Mouse (Mus musculus): ENCODE measurements around the gene Vcl.

Gene Vcl

DNA sequence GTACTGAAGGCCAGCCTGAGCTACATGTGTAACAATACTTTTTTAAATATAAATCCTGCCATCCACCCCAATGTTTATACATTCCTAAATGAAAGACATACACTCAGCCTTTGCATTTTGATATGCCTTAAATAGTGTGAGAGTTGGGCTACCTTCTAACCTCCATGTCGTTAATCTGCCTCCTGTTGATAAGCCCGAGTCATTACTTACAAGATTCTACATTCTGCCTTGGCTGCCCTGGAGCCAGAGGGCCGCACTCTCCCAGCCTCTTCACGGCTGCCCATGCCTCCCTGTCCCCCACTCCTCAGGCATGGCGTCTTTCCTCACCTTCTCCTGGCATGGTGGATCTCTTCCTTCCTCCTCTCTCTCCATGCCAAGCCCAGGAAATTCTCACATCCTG lies 67.2 kb downstream of the Vcl start:
- in situ Hi-C loops (cut with MboI; ENCODE audit: unreplicated experiment in 2 of 2): loop anchor here in 1 of 2 experiments (10.0 kb wide), 1 partner anchor 122 kb away; no protein-coding TSS in a partner anchor

GRCm38 (mm10) chr14:20997548-20997947 lies 68.3 kb downstream of the Vcl start:
- in situ Hi-C loops (cut with MboI; ENCODE audit: unreplicated experiment in 2 of 2): loop anchor here in 1 of 2 experiments (10.0 kb wide), 1 partner anchor 123 kb away; no protein-coding TSS in a partner anchor

- in situ Hi-C loops (cut with MboI; ENCODE audit: unreplicated experiment in 2 of 2): loop anchor here in 1 of 2 experiments (10.0 kb wide), 1 partner anchor 125 kb away; no protein-coding TSS in a partner anchor
Observed at GRCm38 (mm10) chr14:20999617-21000016, 70.4 kb downstream of the Vcl start.

- in situ Hi-C loops (cut with MboI; ENCODE audit: unreplicated experiment in 2 of 2): loop anchor here in 1 of 2 experiments (10.0 kb wide), 1 partner anchor 139 kb away; no protein-coding TSS in a partner anchor
Observed at GRCm38 (mm10) chr14:21013800-21014334, 84.7 kb downstream of the Vcl start.

GRCm38 (mm10) chr14:21017871-21018270 lies 88.7 kb downstream of the Vcl start:
- in situ Hi-C loops (cut with MboI; ENCODE audit: unreplicated experiment in 2 of 2): loop anchor here (5.0 to 10.0 kb wide), 2 partner anchors 143 to 216 kb away; no protein-coding TSS in a partner anchor

DNA sequence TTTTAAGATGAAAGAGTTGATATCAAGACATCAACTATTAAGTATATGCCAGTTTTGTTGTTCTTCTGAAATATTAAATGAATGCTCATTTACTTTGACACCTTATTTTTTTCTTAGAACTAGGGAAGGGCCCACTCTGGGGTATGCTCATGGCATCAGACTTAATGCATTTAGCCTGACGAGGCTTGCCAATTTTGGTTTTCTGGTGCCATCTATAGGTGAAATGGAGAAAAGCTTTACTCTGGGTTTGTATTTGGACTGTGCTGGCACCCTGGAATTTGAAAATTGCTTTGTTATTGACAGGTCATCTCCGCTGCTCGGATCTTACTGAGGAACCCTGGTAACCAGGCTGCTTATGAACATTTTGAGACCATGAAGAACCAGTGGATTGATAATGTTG lies 89.8 kb downstream of the Vcl start:
- in situ Hi-C loops (cut with MboI; ENCODE audit: unreplicated experiment in 2 of 2): loop anchor here (5.0 to 10.0 kb wide), 2 partner anchors 144 to 217 kb away; no protein-coding TSS in a partner anchor

DNA sequence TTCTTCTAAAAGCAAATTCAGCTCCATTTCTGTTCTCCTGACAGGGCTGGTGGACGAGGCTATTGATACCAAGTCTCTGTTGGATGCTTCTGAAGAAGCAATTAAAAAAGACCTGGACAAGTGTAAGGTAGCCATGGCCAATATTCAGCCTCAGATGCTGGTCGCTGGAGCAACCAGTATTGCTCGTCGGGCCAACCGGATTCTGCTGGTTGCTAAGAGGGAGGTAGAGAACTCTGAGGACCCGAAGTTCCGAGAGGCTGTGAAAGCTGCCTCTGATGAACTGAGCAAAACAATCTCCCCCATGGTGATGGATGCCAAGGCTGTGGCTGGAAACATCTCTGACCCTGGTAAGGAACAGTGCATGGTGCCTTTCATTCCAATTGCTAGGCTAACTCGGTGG lies 91.2 kb downstream of the Vcl start:
- in situ Hi-C loops (cut with MboI; ENCODE audit: unreplicated experiment in 2 of 2): loop anchor here in 1 of 2 experiments (5.0 kb wide), 1 partner anchor 218 kb away; no protein-coding TSS in a partner anchor

DNA sequence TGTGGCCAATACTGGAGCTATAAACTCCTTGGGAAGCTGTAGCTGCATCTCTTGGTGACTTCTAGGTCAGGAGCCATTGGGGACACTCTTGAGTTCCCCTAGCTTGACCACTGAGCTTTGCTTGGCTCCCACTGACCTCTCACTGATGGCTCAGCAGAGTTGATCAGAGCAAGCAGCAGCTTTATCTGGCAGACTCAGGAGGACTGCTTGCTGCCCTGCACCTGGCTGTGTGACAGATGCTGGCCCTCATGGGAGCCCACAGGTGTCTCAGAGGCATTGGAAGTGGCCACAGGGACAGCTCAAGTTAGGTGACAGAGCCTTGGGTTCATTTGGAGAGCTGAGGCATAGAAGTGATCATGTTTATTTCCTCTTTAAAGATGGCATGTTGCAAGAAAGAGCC lies 98.3 kb downstream of the Vcl start:
- in situ Hi-C loops (cut with MboI; ENCODE audit: unreplicated experiment in 2 of 2): no loop called here

GRCm38 (mm10) chr14:21029025-21029659 lies 99.9 kb downstream of the Vcl start:
- in situ Hi-C loops (cut with MboI; ENCODE audit: unreplicated experiment in 2 of 2): no loop called here

GRCm38 (mm10) chr14:21031783-21032511 lies 102.7 kb downstream of the Vcl start:
- in situ Hi-C loops (cut with MboI; ENCODE audit: unreplicated experiment in 2 of 2): no loop called here

GRCm38 (mm10) chr14:21034271-21034670 lies 105.1 kb downstream of the Vcl start:
- in situ Hi-C loops (cut with MboI; ENCODE audit: unreplicated experiment in 2 of 2): no loop called here

DNA sequence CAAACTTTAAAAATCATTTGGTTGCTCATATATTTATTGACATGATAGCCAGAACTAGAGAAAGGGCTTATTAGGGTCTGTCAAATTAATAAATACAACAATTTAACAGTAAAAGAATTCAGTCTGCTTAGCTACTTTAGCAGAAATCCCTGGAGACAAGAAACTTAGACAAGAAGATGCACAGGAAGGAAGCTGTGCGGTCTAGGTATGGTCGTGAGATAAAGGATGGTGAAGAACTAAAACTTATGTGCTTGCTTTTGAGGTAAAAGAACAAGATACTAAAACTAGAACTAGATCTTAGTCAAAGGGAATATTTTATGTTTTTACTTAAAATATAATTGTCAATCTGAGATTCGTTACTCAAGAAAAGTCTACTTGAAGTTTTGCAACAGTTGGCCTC lies 105.6 kb downstream of the Vcl start:
- in situ Hi-C loops (cut with MboI; ENCODE audit: unreplicated experiment in 2 of 2): no loop called here

DNA sequence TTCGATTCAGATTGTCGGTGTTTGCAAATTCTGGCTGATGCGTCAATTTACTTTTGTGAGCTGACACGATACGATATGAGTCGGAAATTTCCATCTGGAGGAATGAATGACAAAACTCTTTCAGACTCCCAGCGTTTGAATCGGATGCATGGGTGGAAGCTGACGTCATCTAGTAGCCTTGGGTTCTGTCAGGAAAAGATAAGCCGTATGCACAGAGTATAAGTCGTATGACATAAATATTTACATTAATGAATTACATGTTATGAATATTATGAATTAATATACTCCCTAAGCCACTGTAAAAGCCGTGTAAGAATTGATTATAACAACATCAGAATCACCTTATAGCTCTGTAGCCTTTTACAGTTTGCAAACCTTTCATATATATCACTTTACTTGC lies 109.9 kb downstream of the Vcl start:
- in situ Hi-C loops (cut with MboI; ENCODE audit: unreplicated experiment in 2 of 2): no loop called here

- in situ Hi-C loops (cut with MboI; ENCODE audit: unreplicated experiment in 2 of 2): no loop called here
Observed at GRCm38 (mm10) chr14:21039623-21040022, 110.4 kb downstream of the Vcl start.

DNA sequence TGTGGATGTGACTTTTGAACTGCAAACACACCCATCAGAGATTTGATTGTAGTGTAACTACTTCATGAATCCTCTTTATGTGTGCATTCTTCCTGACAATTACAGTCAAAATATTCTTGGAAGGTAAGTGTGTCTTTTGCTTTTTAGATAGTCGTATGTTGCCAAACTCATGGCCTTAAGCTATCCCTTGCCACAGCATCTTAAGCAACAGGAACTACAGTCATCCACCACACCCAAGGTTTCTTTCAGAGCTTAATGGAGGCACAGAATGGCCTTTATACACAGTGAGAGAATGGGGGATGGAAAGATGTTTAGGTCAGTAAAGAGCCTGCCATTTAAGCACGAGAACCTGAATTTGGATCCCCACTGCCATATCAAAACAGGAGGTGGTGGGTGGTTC lies 118.6 kb downstream of the Vcl start:
- in situ Hi-C loops (cut with MboI; ENCODE audit: unreplicated experiment in 2 of 2): loop anchor here in 1 of 2 experiments (5.0 kb wide), 1 partner anchor 64 kb away; no protein-coding TSS in a partner anchor

- in situ Hi-C loops (cut with MboI; ENCODE audit: unreplicated experiment in 2 of 2): loop anchor here in 1 of 2 experiments (5.0 kb wide), 1 partner anchor 63 kb away; no protein-coding TSS in a partner anchor
Observed at GRCm38 (mm10) chr14:21048879-21049278, 119.7 kb downstream of the Vcl start.

DNA sequence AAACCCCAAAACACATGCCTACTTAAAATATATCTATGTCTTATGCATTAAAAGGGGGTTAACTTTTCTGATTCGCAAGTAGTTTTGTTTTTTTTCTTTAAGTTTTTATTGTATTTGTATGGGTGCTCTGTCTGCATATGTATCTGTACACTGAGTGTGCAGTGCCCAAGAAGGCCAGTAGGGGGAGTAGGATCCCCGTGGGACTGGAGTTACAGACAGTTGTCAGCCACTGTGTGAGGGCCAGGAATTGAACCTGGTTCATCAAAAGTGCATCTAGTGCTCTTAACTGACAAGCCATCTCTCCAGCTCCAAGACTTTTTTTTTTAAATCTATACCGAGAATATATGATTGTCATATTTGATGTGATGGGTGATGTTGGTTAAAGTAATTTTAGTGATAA lies 121.5 kb downstream of the Vcl start:
- in situ Hi-C loops (cut with MboI; ENCODE audit: unreplicated experiment in 2 of 2): no loop called here

DNA sequence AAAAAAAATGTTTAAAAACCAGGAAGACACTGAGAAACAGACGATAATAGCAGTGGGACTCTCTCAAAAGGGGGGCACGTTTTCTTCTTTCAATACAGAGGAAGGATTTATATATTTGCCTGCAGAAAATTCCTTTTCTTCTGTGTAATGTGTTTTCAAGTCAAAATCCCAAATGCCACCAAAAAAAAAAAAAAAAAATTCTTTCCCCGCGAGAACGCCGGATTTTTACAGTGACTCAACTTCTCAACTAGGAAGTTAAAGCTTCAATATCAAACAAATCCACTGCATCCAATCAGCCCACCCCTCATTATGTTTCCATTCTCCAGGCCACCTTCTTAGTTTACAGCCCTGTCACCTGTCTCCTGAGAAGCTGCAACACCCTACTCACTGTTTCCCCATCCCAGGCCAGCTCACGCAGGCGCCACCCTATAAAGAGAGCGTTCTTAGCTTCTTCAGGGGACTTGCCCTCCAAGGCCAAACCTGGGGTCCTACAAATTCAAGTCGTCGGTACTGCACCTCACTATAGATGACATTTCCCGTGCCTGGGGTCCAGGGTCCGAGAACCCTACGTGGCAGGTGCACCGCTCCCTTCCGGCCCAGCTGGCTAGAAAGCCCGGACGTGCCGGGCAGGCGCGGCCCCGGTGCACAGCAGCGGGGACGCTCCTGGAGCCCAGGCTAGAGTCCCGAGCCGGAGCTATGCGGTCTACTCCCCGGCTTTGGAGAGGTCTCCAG lies 122.3 kb downstream of the Vcl start:
- in situ Hi-C loops (cut with MboI; ENCODE audit: unreplicated experiment in 2 of 2): no loop called here

DNA sequence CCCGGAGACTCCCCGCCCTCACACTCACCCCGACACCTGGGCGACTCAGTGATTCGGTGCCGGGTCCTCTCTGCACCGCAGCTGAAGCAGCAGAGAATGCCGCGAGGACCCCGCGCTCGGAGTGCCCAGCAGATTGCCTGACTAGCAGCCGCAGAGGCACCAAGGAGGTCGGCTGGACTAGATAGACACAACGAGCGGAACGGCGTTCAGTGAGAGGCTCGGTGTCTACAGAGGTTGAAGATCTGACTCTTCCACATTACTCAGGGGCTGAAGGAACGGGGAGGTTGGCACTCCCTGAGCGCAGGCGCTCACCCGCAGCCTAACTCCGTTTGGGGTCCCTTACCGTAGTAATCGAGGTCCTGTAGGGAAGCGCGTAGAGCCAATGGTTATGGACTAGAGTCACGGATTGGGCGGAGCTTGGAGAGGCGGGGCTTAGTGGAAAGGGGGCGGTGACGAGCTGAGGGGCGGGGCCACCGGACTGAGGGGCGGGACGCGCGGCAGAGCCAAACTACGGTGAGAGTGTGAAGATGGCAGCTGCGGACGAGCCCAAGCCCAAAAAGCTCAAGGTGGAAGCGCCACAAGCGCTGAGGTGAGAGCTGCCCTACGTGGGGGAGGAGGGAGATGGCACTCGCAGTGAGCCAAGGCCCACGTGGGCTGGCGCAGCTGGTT lies 123.0 kb downstream of the Vcl start, which contains the start of the genes Ap3m1 and Adk:
Gene Ap3m1, minus strand, starts transcription at position 397 of the 669 bp plus-strand sequence.
Gene Adk, plus strand, starts transcription at position 463 of the 669 bp plus-strand sequence.
- in situ Hi-C loops (cut with MboI; ENCODE audit: unreplicated experiment in 2 of 2): no loop called here

DNA sequence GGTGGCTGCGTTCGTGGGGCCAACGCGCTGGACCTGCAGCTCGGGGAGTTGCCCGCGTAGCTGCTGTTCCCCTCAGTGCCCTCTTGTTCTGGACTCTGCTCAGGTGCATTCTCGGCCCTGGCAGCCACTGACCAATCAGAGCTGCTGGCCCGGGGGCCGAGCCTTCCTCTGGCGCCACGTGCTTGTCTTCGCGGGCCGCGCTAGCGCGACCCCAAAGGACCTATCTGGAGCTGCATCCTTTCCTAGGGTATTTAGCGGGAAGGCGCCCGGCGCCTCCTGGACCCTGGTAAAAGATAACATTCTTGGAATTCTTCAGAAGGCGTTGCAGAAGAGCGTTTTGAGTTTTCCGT lies 123.6 kb downstream of the Vcl start:
- in situ Hi-C loops (cut with MboI; ENCODE audit: unreplicated experiment in 2 of 2): no loop called here

Measured in v-Abl transformed pro-B cells (cell line).